Mouse (Mus musculus): Measurements from ENCODE around the gene Serpinb1a. TPM values are rescaled to one million over a fixed set of nuclear protein-coding genes. Genes with fewer than 3 reads are reported as not detected.

The Serpinb1a gene
- total and polyA plus RNA-seq, 3 experiments, result 8.7 TPM; not detected in 2

GRCm38 (mm10) chr13:32863456-32863855, 12.5 kb upstream of the Serpinb1a start:
- H3K4me3 ChIP-seq (ENCODE audit: low read depth, low read length), result no peak overlapping the region
- DNase-seq (ENCODE audit: low spot score), result no peak
- peaks cover 8% of the 10 kb centered on the region for H3K27me3 ChIP-seq (ENCODE audit: insufficient read depth, low read length)
- TF ChIP-seq CTCF (IDR thresholded peaks at IDR 0.05; ENCODE audit: low read depth, low read length) (no peak), POLR2AphosphoS5 (IDR thresholded peaks at IDR 0.05; ENCODE audit: insufficient replicate concordance, low read depth, low read length) (no peak), TAL1 (conservative IDR thresholded peaks at IDR 0.05; ENCODE audit: low read depth, low read length) (no peak), GATA2 (IDR thresholded peaks at IDR 0.05; ENCODE audit: borderline replicate concordance, low read depth, low read length) (no peak), GATA1 (IDR thresholded peaks at IDR 0.05; ENCODE audit: borderline replicate concordance, low read length) (no peak)
- ATAC-seq (ENCODE audit: extremely low read depth, insufficient number of reproducible peaks, low FRiP score, poor library complexity, severe bottlenecking), result no peak
- no peaks in the 10 kb centered on the region for H3K9me3 ChIP-seq (replicated peaks)
- H3K36me3 ChIP-seq (replicated peaks), result no peaks in the 10 kb centered on the region
- H3K4me1 ChIP-seq (ENCODE audit: insufficient read depth, low read depth, low read length), result no peaks in the 10 kb centered on the region

GRCm38 (mm10) chr13:32860821-32861220, 9.8 kb upstream of the Serpinb1a start:
- no peaks in the 10 kb centered on the region for H3K4me1 ChIP-seq (ENCODE audit: insufficient read depth, low read depth, low read length)
- ATAC-seq (ENCODE audit: extremely low read depth, insufficient number of reproducible peaks, low FRiP score, poor library complexity, severe bottlenecking) (no peak), DNase-seq (ENCODE audit: low spot score) (no peak)
- no peaks in the 10 kb centered on the region for H3K36me3 ChIP-seq (replicated peaks)
- no peaks in the 10 kb centered on the region for H3K9me3 ChIP-seq (replicated peaks)
- H3K4me3 ChIP-seq (ENCODE audit: low read depth, low read length), result no peak overlapping the region
- no peak for TF ChIP-seq GATA2 (IDR thresholded peaks at IDR 0.05; ENCODE audit: borderline replicate concordance, low read depth, low read length)
- TF ChIP-seq CTCF (IDR thresholded peaks at IDR 0.05; ENCODE audit: low read depth, low read length), result no peak
- TF ChIP-seq POLR2AphosphoS5 (IDR thresholded peaks at IDR 0.05; ENCODE audit: insufficient replicate concordance, low read depth, low read length), result no peak
- no peak for TF ChIP-seq GATA1 (IDR thresholded peaks at IDR 0.05; ENCODE audit: borderline replicate concordance, low read length)
- no peak for TF ChIP-seq TAL1 (conservative IDR thresholded peaks at IDR 0.05; ENCODE audit: low read depth, low read length)
- H3K27me3 ChIP-seq (ENCODE audit: insufficient read depth, low read length), result peaks cover 8% of the 10 kb centered on the region

- Histone ChIP-seq H3K4me1 (ENCODE audit: insufficient read depth, low read depth, low read length) (no peaks in the 10 kb centered on the region), H3K9me3 (replicated peaks) (no peaks in the 10 kb centered on the region), H3K4me3 (ENCODE audit: low read depth, low read length) (no peak overlapping the region), H3K27me3 (ENCODE audit: insufficient read depth, low read length) (peaks cover 18% of the 10 kb centered on the region; the same call in 1 of the 2 replicates), H3K36me3 (replicated peaks) (no peaks in the 10 kb centered on the region)
- TF ChIP-seq GATA2 (IDR thresholded peaks at IDR 0.05; ENCODE audit: borderline replicate concordance, low read depth, low read length) (no peak), TAL1 (conservative IDR thresholded peaks at IDR 0.05; ENCODE audit: low read depth, low read length) (no peak), POLR2AphosphoS5 (IDR thresholded peaks at IDR 0.05; ENCODE audit: insufficient replicate concordance, low read depth, low read length) (no peak), GATA1 (IDR thresholded peaks at IDR 0.05; ENCODE audit: borderline replicate concordance, low read length) (no peak), CTCF (IDR thresholded peaks at IDR 0.05; ENCODE audit: low read depth, low read length) (no peak)
- no peak for ATAC-seq (ENCODE audit: extremely low read depth, insufficient number of reproducible peaks, low FRiP score, poor library complexity, severe bottlenecking)
- no peak for DNase-seq (ENCODE audit: low spot score)
Measured at GRCm38 (mm10) chr13:32853073-32853472, 2.1 kb upstream of the Serpinb1a start.

GRCm38 (mm10) chr13:32852539-32852938, 1.6 kb upstream of the Serpinb1a start:
- no peaks in the 10 kb centered on the region for H3K36me3 ChIP-seq (replicated peaks)
- no peaks in the 10 kb centered on the region for H3K4me1 ChIP-seq (ENCODE audit: insufficient read depth, low read depth, low read length)
- DNase-seq (ENCODE audit: low spot score) (no peak), ATAC-seq (ENCODE audit: extremely low read depth, insufficient number of reproducible peaks, low FRiP score, poor library complexity, severe bottlenecking) (no peak)
- TF ChIP-seq CTCF (IDR thresholded peaks at IDR 0.05; ENCODE audit: low read depth, low read length) (no peak), GATA2 (IDR thresholded peaks at IDR 0.05; ENCODE audit: borderline replicate concordance, low read depth, low read length) (no peak), GATA1 (IDR thresholded peaks at IDR 0.05; ENCODE audit: borderline replicate concordance, low read length) (no peak)
- H3K27me3 ChIP-seq (ENCODE audit: insufficient read depth, low read length), result peaks cover 18% of the 10 kb centered on the region; the same call in 1 of the 2 replicates
- H3K4me3 ChIP-seq (ENCODE audit: low read depth, low read length), result no peak overlapping the region
- no peaks in the 10 kb centered on the region for H3K9me3 ChIP-seq (replicated peaks)

GRCm38 (mm10) chr13:32851967-32852366, 982 bp upstream of the Serpinb1a start:
- DNase-seq (ENCODE audit: low spot score) (peak; percentile 14), ATAC-seq (ENCODE audit: extremely low read depth, insufficient number of reproducible peaks, low FRiP score, poor library complexity, severe bottlenecking) (peak; percentile 40; the same call in 1 of the 2 replicates)
- H3K4me1 ChIP-seq (ENCODE audit: insufficient read depth, low read depth, low read length), result no peaks in the 10 kb centered on the region
- H3K36me3 ChIP-seq (replicated peaks), result no peaks in the 10 kb centered on the region
- no peak overlapping the region for H3K4me3 ChIP-seq (ENCODE audit: low read depth, low read length)
- no peaks in the 10 kb centered on the region for H3K9me3 ChIP-seq (replicated peaks)
- TF ChIP-seq CTCF (IDR thresholded peaks at IDR 0.05; ENCODE audit: low read depth, low read length) (no peak), GATA2 (IDR thresholded peaks at IDR 0.05; ENCODE audit: borderline replicate concordance, low read depth, low read length) (no peak)
- H3K27me3 ChIP-seq (ENCODE audit: insufficient read depth, low read length), result peaks cover 18% of the 10 kb centered on the region; the same call in 1 of the 2 replicates

- Histone ChIP-seq H3K27me3 (ENCODE audit: insufficient read depth, low read length) (peaks cover 18% of the 10 kb centered on the region; the same call in 1 of the 2 replicates), H3K4me3 (ENCODE audit: low read depth, low read length) (no peak overlapping the region), H3K36me3 (replicated peaks) (no peaks in the 10 kb centered on the region), H3K4me1 (ENCODE audit: insufficient read depth, low read depth, low read length) (no peaks in the 10 kb centered on the region), H3K9me3 (replicated peaks) (no peaks in the 10 kb centered on the region)
- TF ChIP-seq POLR2AphosphoS5 (IDR thresholded peaks at IDR 0.05; ENCODE audit: insufficient replicate concordance, low read depth, low read length), result no peak
- no peak for TF ChIP-seq GATA1 (IDR thresholded peaks at IDR 0.05; ENCODE audit: borderline replicate concordance, low read length)
- TF ChIP-seq GATA2 (IDR thresholded peaks at IDR 0.05; ENCODE audit: borderline replicate concordance, low read depth, low read length), result no peak
- TF ChIP-seq CTCF (IDR thresholded peaks at IDR 0.05; ENCODE audit: low read depth, low read length), result no peak
- no peak for TF ChIP-seq TAL1 (conservative IDR thresholded peaks at IDR 0.05; ENCODE audit: low read depth, low read length)
- DNase-seq (ENCODE audit: low spot score) (no peak), ATAC-seq (ENCODE audit: extremely low read depth, insufficient number of reproducible peaks, low FRiP score, poor library complexity, severe bottlenecking) (no peak)
Measured at GRCm38 (mm10) chr13:32850156-32850555, 829 bp downstream of the Serpinb1a start.
